Mouse (Mus musculus): ENCODE measurements around the gene Gtf2i. TPM values are rescaled to one million over a fixed set of nuclear protein-coding genes. Genes with fewer than 3 reads are reported as not detected.
A peak's percentile ranks its signal among the peaks of the same experiment; 100 is the strongest.
"Not testable (repeated sequence)": the region's sequence is repeated elsewhere in the genome, so short reads cannot be mapped to it uniquely, and the experiment has no call there.

Gene Gtf2i
- total RNA-seq (2021), result 100 to 1,000 TPM; 228 to 249 TPM
- long read RNA-seq, experiment 1, full-length matches to known transcripts, result 3 of 275 reads
- long read RNA-seq, experiment 1, partial matches to known transcripts, result 192 of 275 reads
- long read RNA-seq, experiment 1, other reads (novel, unspliced or antisense), result 80 of 275 reads
- long read RNA-seq, experiment 2, full-length matches to known transcripts, result 18 of 130 reads
- long read RNA-seq, experiment 2, partial matches to known transcripts, result 54 of 130 reads
- long read RNA-seq, experiment 2, other reads (novel, unspliced or antisense), result 58 of 130 reads

DNA sequence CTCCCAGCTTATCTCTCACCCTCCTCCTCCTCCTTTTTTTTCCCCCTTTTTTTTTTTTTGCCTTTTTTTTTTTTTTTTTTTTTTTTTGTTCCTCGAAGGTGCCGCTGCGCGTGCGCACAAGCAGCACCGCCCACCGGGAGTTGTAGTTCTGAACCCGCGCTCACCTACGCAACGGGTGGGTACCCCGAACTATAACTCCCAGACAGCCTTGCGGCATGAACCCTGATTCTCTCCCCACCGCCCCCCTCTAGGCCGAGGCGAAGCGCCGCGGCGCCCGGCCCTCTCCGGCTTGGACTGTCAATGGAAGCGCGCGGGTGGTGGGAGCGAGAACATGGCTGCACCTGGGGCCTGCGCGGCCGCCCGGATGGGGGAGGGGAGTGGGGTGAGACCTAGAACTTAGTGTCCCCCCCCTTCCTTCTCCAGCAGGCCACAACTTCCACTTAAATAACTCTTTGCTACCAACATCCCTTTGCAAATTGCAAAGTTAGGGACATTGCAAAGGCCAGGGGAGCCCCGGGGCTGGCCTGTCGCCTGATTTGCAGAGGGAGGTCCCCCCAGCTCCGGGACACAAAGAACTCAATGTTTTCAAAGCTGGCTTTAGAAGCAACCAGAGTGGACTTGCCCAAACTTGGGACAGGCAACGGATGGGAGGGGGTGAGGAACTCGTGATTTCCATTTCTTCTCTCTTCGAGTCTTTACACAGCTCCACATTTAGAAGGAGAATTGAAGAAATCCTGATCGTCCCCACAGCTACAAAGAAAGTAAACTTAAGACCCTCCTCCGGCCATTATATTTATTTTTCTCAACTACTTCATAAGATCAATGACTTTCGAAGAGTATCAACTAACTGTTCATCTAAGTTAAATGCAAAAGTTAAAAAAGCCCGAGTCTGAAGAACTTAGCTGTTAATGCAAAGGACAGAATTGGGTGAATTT, at the start of gene Gtf2i:
TSS of gene Gtf2i (minus strand) at position 73 of the 935 bp plus-strand sequence.
- DNase-seq, result peak; percentile 95

DNA sequence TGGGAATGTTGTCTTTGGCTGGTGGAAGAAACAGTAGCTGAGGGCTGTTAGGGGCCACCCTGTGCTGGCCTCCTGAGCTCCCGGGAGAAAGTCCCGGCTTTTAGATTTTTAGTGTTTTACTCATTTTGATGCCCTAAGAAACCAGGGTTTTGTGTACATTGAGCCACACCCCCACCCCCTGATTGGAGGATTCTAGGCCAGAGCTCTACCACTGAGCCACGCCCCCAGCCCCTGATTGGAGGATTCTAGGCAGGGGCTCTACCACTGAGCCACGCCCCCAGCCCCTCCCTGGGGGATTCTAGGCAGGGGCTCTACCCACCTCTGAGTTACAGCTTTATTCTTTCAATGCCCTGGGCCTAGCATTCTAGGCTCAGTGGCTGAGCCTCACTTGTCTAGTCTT, 44.5 kb upstream of the Gtf2i start:
- DNase-seq, result no peak

DNA sequence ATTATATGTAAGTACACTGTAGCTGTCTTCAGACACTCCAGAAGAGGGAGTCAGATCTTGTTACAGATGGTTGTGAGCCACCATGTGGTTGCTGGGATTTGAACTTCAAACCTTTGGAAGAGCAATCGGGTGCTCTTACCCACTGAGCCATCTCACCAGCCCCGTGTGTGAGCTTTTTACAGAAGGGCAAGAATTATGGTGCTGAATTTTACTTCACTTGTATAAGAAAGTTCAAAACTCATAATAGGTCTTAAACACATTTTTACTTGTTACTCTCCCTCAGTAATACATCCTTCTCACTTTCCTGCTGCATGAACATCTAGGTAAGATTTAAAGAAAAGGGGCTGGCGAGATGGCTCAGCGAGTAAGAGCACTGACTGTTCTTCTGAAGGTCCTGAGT, 40.8 kb upstream of the Gtf2i start:
- not testable (repeated sequence) for DNase-seq

DNA sequence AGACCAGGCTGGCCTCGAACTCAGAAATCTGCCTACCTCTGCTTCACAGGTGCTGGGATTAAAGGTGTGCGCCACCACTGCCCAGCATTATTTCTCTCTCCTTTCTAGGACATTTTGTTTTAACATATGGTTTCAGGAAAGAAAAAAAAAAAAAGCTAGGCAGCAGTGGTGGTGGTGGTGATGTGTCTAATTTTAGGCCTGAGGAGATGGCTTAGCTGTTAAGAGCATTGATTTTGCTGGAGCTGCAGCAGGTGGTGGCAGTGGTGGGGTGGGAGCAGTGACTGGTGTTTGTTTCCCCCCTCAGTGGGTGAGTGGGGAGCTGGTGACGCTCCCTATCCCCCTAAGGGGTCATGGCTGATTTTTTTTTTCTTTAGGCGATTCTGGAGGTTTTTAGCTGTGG, 38.6 kb upstream of the Gtf2i start:
- DNase-seq, result no peak

DNA sequence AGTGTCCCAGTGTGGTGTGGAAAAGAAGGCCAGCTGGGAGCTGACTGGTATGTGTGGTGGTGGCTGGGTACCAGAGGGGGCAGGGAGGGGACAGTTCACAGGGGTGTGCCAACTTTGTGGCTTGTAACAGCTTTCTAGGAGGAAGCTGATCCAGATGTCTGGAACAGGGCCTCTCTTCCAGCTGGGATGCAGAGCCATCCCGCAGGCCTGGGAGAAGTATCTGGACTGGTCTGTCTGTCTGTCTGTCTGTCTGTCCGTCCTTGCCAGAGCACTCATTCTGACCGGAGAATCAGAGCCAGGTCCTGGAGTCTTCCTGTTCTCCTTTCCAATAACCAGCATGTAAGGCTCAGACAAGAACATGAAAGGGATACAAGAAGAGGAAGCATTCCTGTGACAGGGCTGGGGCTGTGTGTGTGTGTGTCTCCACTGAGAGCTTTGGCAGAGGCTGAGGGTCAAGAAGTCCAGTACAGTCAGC, 38.0 kb upstream of the Gtf2i start:
- no peak for DNase-seq

DNA sequence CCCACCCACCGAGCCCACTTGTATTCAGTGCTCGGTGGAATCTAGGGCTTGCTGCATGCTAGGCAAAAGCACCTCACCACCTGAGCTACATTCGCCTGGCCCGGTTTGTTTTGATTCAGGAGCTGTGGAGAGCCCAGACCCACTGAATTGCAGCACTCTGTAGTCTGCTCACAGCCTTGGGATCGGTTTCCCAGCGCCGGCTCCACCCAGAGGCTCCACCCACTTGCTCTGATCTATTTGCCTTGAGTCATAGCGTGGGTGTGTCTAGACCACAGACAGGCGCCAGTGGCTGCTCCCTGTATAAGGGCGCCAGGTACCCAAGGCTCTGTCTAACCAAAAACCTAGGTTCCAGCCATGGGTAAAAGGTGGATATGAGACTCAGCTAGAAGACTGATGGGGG, 36.1 kb upstream of the Gtf2i start:
- DNase-seq, result peak; percentile 86

DNA sequence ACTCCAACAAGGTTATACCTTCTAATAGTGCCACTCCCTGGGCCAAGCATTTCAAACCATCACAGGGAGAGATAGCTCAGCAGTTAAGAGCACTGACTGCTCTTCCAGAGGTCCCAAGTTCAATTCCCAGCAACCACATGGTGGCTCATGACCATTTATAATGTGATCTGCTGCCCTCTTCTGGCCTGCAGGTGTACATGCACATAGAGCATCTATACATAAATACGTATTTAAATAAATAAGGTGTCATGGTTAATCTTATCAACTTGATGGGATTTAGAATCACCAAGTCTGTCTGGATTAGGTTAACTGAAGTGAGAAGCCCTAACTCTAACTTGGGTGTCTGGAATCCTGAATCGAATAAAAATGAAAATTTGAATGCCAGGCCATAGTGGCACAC, 32.5 kb upstream of the Gtf2i start:
- DNase-seq, result no peak

DNA sequence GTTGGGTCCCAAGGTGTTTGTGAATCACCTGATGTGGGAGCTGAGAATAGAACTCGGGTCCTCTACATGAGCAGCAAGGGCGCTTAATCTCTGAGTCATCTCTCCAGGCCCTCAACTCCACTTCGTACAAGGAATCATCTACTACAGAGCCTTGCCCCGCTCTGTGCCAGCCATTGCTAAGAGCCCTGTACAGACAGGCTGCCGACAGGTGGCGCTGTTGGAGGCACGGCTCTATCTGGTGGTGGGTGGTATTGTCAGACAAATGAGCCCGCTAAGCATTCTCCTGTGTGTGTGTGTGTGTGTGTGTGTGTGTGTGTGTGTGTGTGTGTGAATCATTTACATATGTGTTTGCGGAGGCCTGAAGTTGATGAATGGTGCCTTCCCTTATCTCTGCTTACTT, 30.9 kb upstream of the Gtf2i start:
- DNase-seq, result peak; percentile 38

DNA sequence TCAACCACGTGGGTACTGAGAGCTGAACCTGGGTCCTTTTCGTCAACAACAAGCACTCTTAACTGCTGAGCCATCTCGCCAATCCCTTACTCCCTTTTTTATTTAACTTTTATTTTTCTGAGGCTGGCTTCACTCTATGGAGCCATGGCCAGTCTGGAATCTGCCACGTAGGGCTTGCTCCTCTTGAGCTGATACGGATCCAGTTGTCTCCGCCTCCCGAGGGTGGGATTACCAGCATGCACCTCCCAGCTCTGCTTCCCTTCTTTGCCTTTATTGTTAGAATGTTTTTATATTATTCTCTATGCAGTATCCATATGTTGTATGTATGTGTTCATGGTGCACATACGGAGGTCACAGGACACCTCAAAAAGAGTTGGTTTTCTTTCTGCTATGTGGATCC, 29.5 kb upstream of the Gtf2i start:
- no peak for DNase-seq

DNA sequence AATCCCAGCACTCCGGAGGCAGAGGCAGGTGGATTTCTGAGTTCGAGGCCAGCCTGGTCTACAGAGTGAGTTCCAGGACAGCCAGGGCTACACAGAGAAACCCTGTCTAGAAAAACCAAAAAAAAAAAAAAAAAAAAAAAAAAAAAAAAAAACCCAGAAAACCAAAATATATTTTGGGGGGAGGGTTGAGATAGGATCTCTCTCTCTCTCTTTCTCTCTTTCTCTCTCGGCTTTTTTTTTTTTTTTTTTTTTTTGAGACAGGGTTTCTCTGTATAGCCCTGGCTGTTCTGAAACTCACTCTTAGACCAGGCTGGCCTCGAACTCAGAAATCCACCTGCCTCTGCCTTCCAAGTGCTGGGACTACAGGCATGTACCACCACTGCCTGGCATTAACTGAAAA, 29.0 kb upstream of the Gtf2i start:
- DNase-seq, result not testable (repeated sequence)

DNA sequence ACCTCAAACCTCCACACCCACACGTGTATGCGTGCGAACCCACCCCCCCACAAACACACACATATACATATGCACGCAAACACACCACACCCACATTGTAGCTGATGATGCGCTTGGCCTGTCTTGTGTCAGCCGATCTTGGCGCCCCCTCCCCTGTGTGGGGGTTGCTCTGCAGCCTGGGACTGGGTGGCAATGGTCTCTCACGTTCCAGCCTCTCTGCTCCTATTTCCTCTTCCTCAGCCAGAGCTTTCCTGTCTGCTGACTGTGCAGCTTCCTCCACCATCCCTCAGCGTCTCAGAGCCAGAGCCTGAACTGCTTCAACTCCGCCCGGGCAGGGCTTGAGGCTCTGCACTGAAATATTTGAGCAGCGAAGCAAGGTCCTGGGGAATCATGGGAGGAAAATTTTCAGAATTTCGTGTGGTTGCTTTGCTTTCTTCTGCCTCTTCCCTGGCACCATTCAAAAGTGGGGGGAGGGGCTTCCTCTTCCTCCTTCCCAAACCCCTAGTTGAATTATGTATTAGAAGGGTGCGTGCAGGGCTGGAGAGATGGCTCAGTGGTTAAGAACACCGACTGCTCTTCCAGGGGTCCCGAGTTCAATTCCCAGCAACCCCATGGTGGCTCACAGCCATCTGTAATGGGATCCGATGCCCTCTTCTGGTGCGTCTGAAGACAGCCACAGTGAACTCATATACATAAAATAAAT, 28.1 kb upstream of the Gtf2i start:
- no peak for DNase-seq

DNA sequence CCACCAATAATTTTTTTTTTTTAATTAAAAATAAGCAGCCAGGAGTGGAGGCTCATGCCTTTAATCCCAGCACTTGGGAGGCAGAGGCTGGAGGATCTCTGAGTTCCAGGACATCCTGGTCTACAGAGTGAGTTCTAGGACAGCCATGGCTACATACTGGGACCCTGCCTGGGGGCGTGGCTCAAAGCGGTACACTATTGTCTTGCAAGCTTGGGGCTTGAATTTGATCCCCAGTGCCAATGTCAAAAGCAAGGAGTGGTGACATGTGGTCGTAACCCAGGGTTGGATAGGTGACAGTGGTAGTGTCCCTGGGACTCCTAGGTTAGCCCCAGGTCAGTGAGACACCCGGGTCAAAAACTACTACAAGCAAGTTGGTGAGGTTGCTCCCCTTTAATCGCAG, 27.2 kb upstream of the Gtf2i start:
- no peak for DNase-seq

DNA sequence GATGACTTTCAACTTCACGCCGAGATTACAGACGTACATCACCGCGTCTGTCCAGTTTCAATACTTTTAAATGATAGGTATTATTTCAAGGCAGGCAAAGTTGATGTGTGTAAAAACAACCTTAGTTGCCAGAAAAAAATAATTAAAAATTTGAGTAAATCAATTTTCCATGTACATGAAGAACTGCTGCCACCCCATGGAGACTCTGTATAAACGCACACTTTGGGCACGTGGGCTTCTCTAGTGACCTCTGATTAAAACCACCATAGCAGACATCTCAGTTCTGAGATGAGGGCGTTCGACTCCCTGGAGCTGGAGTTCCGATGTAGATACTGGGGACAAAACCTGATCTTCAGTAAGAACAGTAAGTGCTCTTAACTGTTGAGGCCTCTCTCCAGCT, 26.8 kb upstream of the Gtf2i start:
- peak; percentile 42 for DNase-seq

DNA sequence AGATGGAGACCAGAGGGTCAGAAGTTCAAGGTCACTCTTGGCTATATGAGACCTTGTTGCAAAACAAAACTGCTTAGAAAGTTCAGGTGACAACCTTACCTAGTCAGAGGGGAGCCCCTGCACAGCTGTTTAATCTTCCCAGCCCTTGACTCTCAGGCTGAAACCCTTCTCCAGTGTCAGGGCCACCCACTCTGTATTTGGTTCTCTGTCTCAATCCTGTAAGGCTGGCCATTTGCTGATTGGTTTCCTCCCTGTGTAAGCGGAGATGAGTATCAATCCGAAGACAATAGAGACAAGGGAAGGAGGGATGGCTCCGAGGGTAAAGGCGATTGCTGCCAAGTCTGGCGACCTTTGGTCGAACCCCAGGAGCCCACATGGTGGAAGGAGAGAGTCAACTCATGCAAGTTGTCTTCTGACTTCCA, 25.6 kb upstream of the Gtf2i start:
- DNase-seq, result no peak

DNA sequence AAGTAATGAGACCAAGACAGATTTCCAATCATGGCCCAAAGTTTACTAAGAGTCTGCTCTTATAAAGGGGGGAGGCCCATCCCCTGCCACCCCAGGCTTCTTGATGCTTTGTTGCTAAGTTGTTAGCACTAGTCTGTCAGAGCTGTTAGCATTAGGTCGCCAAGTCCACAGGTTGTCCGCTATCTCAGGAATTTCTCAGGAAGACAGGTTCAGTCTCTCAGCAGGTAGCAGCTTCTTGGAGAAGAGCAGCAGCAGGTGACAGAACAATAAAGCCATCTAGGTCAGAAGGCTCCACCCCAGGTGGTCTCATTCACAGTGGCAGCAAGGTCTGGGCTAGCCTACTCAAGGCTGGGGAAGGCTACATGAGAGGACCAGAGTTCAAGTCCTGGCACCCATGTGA, 22.5 kb upstream of the Gtf2i start:
- not testable (repeated sequence) for DNase-seq

DNA sequence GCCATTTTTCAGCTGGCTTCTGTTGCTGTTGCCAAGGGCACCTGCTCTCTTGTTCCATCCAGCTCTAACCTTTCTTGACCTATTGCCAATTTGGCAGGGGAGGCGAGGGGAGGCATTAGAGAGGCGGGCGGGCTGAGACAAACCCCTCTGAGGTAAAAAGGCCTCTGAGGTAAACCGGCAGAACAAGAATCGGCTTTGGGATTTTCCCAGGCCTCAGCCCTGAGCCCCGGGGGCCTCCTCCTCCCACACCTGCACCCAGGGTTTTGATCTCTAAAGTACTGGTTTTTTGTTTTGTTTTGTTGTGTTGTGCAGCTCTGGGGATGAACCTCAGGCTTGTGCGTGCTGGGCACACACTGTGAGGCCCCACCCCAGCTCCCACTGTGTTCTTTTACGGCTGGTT, 18.2 kb upstream of the Gtf2i start:
- no peak for DNase-seq

DNA sequence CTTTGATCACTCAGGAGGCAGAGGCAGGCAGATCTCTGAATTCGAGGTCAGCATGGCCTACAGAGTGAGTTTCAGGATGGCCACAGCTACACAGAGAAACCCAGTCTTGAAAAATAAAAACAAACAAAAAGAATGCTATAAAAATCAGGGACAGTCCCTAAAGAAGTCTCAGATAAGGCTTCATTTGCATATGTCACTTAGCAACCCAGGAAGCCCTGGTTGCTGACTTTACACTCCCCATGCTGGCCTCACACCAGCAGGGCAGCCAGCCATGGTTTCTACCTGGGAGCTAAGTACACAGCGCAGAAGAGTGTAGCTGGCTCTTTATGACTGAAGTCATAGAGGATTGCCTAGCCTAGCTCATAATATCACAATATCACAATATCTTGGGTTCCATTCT, 15.5 kb upstream of the Gtf2i start:
- DNase-seq, result no peak

DNA sequence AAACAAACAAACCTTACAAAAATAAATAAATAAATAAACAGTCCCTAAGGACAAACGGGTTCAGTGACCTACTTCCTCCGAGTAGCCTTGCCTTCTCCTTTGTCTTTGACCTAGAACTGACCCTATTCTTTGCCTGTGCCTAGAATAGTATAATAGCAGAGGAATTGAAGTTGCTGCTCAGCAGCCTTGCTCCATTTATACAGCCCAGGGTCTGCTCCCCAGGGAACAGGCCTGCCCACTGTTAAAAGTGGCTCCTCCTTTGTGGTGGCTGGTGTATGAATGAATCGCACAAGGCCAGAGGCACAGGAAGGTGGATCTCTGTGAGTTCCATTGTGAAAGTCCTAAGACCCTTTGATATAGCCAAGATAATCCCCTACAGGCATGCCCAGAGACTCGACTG, 14.8 kb upstream of the Gtf2i start:
- no peak for DNase-seq

DNA sequence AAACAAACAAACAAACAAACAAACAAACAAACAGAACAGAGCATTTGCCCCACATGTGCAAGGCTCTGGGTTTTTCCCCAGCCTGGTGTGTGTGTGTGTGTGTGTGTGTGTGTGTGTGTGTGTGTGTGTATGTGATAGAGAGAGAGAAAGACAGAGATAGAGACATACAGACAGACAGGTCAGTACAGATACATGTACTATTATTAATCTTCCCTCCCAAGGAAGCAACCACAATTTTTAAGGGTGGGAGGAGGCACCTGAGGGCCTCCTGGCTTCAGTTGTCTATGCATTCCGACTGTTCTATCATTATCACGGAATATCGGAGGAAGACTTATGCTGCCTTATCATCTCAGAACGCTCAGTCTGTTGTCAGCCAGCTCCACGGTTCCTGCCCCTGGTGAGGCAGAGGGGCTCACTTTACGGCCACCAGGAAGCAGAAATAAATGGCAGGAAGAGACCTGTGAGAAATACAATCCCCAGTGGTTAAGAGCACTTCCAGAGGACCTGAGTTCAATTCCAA, 14.0 kb upstream of the Gtf2i start:
- no peak for DNase-seq

DNA sequence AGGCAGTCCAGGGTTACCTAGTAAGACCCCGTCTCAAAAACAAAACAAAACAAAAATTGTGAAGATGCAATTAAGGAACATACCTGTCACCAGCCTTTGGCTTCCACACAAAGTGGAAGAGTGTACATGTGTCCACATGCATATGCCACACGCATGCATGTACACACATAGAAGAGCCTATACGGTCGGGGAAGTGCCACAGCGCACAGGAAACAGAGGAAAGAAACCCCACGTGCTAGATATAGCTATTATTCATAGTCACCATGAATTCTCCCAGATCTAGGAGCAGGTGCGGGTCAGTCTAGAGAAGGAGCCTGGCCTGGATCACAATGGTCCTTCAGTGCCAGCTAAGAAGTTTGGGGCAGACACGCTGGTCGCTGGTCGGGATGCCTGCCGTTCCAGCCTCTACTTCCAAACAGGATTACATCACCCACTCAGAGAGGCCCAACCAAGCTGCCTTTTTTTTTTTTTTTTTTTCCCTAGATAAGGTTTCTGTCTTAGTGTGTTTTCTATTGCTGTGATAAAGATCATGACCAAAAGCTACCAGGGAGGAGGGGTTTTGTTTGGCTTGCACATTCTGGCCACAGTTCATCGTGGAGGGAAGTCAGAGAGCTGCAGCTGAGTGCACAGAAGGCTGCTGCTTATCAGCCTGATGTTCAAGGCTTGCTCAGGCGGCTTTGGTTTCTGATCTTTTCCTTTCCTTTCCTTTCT, 11.5 kb upstream of the Gtf2i start:
- DNase-seq, result no peak

DNA sequence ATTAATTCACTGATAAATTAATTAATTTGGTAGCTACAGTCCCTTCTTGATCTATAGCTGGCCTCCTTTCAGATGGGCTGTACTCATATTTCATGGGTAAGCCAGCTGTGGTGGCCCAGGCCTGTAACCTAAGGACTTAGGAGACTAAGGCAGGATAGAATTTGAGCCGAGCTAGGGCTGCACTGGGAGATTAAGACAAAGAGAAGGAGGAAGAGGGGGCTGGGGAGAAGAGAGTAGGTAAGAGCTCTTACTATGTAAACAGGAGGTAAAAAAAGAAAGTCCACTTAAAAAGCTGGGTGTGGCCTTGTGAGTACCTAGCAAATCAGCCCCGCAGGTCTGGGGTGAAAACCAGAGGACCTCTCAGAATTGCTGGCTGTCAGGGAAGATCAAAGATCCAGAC, 9.3 kb upstream of the Gtf2i start:
- DNase-seq, result no peak

DNA sequence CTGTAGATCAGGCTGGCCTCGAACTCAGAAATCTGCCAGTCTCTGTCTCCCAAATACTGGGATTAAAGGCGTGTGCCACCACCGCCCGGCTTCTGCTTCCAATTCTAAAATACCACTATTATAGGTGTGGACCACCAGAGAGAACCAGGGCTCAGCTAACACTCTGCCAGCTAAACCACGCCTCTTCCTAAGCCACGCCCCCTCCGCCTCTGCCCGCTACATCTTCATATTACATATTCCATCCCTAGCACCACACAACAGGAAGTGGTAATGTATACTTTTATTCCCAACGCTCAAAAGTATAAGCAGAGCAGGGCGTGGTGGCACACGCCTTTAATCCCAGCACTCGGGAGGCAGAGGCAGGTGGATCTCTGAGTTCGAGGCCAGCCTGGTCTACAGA, 8.8 kb upstream of the Gtf2i start:
- DNase-seq, result no peak
